Mouse (Mus musculus): ENCODE measurements around the gene Hif3a. TPM values are rescaled to one million over a fixed set of nuclear protein-coding genes. Genes with fewer than 3 reads are reported as not detected.
"Not testable (repeated sequence)": the region's sequence is repeated elsewhere in the genome, so short reads cannot be mapped to it uniquely, and the experiment has no call there.

The Hif3a gene
- 4.3 and 5.2 TPM in 2 replicates for polyA plus RNA-seq (2015; fragmentation: Nextera tagmentation; extraction: Ambion mirVana)

DNA sequence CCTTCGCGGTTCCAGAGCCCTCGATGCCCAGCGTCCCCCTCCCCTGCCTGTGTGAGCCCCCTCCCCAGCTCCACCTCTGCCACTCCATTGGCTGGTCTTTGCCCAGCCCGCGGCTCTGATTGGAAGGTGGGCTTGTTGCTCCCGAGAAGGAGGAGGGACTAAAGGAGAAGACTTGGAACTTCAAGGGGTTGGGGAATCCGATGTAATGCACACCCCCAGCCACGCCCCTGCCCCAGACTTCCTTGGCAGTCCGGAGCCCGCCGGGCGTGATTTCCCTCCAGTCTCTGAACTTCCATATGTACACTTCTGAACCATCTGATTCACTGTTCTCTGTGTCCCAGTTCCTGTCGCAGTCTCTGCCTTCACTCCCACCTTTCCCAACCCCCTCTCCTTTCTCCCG lies at the start of gene Hif3a:
Hif3a (minus strand) TSS at position 39 of the 400 bp plus-strand sequence.
- ATAC-seq (ENCODE audit: low read depth): peak; percentile 80
- Histone ChIP-seq H3K4me2 (peak within 1 kb of the TSS; percentile 62), H3K4me1 (replicated peaks) (peaks cover 49% of the 10 kb centered on the region), H3K36me3 (no peaks in the 10 kb centered on the region), H3K4me3 (peak within 1 kb of the TSS; percentile 42), H3K27ac (replicated peaks) (no peak within 1 kb of the TSS), H3K9me3 (no peaks in the 10 kb centered on the region), H3K9ac (peak within 1 kb of the TSS; percentile 69), H3K27me3 (peaks cover 25% of the 10 kb centered on the region)
- under 1% methylated on average over 14 of the region's 15 CpGs for WGBS

DNA sequence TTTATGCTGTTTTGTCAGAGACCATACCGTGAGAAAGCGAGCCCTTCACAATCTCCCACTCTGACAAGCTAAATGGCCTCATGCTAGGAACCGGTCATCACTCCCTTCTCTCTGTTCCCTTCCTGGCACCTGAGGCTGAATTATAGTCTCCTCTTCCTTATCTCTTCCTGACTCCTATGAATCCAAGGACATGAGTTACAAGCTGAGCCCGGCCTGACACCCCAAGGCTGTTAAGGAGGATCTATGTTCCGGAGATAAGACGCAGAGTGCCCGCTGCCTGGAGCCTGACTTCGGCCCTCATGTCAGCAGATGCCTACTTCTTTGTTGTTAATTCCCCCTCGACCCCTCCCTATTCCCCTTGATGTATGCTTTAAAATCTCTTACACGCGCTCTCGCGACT lies 39.4 kb upstream of the Hif3a start:
- 84% methylated on average over 13 of the region's 13 CpGs for WGBS
- H3K9ac ChIP-seq; H3K27ac ChIP-seq (replicated peaks); H3K9me3 ChIP-seq; H3K4me3 ChIP-seq; H3K36me3 ChIP-seq; H3K27me3 ChIP-seq; ATAC-seq (ENCODE audit: low read depth); H3K4me1 ChIP-seq (replicated peaks); H3K4me2 ChIP-seq: not testable (repeated sequence)

DNA sequence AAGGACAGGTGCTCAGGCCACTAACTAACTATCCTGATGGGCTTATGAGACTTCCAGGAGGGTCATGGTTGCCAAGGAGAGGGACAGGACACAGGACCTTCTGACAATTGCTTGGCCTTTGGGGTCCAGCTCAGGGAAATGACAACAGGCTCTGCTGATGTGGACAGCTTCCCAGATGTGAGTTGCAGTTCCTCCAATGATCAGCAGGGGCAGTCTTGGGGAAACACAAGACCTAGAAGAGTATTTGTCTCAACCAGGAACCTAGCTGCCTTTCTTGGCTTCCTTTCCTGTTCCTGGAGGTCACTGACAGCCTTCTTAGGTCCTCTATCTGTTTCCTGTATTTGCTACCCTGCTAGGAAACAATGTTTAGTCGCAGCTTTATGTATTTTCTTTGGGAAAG lies 29.1 kb upstream of the Hif3a start:
- 8% methylated on average over 1 of the region's 1 CpGs for WGBS

DNA sequence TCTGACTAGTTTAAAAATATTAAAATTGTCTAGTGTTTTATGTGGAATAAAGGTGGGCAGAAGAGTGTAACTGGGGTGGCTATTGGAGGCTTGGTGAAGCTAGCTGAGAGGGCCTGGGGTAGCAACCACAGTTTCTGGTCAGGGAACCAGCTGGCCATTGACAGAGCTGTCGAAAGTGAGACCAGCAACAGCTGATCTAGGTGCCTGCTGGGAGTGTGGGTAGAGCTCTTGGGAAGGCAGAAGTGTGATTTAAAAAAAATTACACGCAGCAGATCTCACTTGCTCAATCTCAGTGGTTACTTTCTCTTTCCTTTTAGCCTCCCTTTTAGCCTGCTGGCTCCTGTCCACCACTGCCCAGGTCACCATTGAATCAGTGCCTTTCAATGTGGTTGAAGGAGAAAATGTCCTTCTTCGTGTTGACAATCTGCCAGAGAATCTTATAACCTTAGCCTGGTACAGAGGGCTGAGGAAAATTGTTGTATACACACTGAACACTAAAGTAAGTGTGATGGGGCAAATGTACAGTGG lies 27.9 kb upstream of the Hif3a start:
- ATAC-seq (ENCODE audit: low read depth): no peak
- WGBS: 51% methylated on average over 3 of the region's 3 CpGs
- no peaks in the 10 kb centered on the region for H3K27me3 ChIP-seq

More for the DNA sequence above, 29.1 kb upstream of the Hif3a start:
- Histone ChIP-seq H3K4me2 (no peak overlapping the region), H3K36me3 (no peaks in the 10 kb centered on the region), H3K9ac (no peak overlapping the region), H3K27me3 (no peaks in the 10 kb centered on the region), H3K4me1 (replicated peaks) (no peaks in the 10 kb centered on the region), H3K27ac (replicated peaks) (no peak overlapping the region), H3K4me3 (no peak overlapping the region), H3K9me3 (no peaks in the 10 kb centered on the region)
- no peak for ATAC-seq (ENCODE audit: low read depth)

DNA sequence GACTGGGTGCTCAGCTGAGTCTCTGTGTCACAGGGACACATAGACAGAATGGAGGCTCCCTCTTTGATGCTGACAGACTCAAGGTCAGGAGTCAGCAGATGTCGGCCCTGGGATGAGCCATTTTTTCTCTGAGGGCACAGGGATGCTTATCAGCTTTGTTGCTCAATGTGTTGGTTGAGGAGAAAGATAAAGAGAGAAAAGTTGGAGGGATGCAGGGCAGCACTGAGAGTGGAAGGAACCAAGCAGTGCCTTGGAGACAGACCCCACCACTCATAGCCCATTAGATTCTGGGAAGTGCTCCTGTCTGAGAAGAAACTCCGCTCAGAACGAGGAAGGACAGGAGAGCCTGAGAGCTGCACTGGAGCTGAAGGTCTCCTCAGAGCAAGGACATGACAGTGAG lies 25.5 kb upstream of the Hif3a start:
- Histone ChIP-seq H3K27ac (replicated peaks) (no peak overlapping the region), H3K9me3 (no peaks in the 10 kb centered on the region), H3K4me1 (replicated peaks) (no peaks in the 10 kb centered on the region), H3K4me2 (no peak overlapping the region), H3K9ac (no peak overlapping the region), H3K27me3 (no peaks in the 10 kb centered on the region), H3K4me3 (no peak overlapping the region), H3K36me3 (no peaks in the 10 kb centered on the region)
- no peak for ATAC-seq (ENCODE audit: low read depth)
- WGBS: 80% methylated on average over 3 of the region's 3 CpGs

More for the DNA sequence above, 27.9 kb upstream of the Hif3a start:
- H3K4me1 ChIP-seq (replicated peaks): no peaks in the 10 kb centered on the region
- no peak overlapping the region for H3K4me2 ChIP-seq
- no peaks in the 10 kb centered on the region for H3K9me3 ChIP-seq
- no peaks in the 10 kb centered on the region for H3K36me3 ChIP-seq
- H3K9ac ChIP-seq: no peak overlapping the region
- no peak overlapping the region for H3K4me3 ChIP-seq
- H3K27ac ChIP-seq (replicated peaks): no peak overlapping the region

DNA sequence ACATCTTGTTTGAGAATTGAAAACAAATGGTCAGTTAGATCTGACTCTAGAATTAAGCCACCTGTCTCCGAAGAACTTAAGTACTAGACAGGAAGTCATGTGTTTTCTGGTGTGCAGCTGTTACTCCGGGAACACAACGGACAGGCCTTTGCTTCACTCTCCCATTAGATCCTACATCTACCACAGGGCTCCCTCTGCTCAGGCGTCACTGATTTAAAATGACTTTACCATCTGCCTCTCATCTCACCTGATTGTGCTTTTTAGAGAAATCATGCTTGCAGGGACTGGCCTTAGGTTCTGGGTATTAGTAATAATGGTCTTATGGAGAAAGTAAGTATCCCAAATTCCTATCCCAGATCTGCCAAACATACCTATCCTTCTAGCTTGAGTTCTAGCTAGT lies 20.5 kb upstream of the Hif3a start:
- no peaks in the 10 kb centered on the region for H3K9me3 ChIP-seq
- ATAC-seq (ENCODE audit: low read depth): no peak
- H3K27ac ChIP-seq (replicated peaks): no peak overlapping the region
- no peaks in the 10 kb centered on the region for H3K4me1 ChIP-seq (replicated peaks)
- 92% methylated on average over 4 of the region's 4 CpGs for WGBS
- H3K4me2 ChIP-seq: no peak overlapping the region
- no peak overlapping the region for H3K9ac ChIP-seq
- H3K27me3 ChIP-seq: no peaks in the 10 kb centered on the region
- H3K4me3 ChIP-seq: no peak overlapping the region
- no peaks in the 10 kb centered on the region for H3K36me3 ChIP-seq

DNA sequence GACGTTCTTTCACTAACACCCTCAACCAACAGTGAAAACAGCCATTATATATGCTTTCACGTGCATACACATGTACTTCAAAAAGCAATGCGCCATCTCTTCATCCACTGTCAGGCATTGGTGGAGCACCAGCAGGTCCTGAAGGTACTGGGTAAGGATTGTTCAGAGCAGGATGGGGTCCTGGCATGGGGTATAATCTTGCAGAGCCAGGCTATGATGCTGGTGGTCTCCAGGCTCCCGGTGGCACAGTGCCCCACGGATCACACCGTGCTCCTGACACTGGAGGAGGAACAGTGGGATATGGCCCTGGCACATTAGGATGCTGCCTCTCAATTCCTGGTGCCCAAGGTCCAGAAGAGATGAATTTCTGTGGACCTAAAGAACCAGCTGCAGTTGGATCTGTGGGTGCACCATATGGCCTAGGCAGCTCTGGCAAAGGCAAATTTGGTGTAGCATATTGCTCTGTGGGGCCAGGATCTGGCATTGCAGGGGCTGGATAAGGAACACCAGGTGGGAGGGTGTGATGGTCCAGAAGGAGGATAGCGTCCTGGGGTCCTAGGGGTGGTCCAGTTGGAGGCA lies 15.9 kb upstream of the Hif3a start:
- WGBS: 89% methylated on average over 7 of the region's 7 CpGs
- H3K27me3 ChIP-seq: no peaks in the 10 kb centered on the region
- no peaks in the 10 kb centered on the region for H3K4me1 ChIP-seq (replicated peaks)
- H3K9ac ChIP-seq: no peak overlapping the region
- H3K36me3 ChIP-seq: no peaks in the 10 kb centered on the region
- no peaks in the 10 kb centered on the region for H3K9me3 ChIP-seq
- H3K27ac ChIP-seq (replicated peaks): no peak overlapping the region
- no peak for ATAC-seq (ENCODE audit: low read depth)
- no peak overlapping the region for H3K4me2 ChIP-seq
- H3K4me3 ChIP-seq: no peak overlapping the region

DNA sequence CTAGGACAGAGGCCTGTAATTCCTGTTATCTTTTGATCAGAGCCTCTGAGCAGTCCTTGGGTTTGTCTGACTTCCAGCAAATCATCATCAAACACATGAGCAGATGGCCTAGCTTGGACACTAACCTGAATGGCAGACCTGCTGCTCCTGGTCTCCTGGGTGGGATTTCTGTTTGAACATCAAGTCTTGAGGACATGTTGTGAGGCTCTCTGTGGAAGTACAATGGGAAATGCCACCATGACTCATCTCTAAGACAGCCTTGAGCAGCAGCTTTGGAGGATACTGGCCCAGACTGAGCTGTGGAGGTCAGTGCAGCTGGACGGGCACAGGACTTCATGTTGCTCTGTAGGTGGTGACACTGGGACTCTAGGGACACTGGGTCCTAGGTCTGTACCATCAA lies 14.3 kb upstream of the Hif3a start:
- H3K9me3 ChIP-seq: no peaks in the 10 kb centered on the region
- H3K9ac ChIP-seq: no peak overlapping the region
- ATAC-seq (ENCODE audit: low read depth): no peak
- no peak overlapping the region for H3K4me3 ChIP-seq
- peaks cover 7% of the 10 kb centered on the region; the same call in 1 of the 2 replicates for H3K27me3 ChIP-seq
- WGBS: 93% methylated on average over 1 of the region's 1 CpGs
- H3K36me3 ChIP-seq: no peaks in the 10 kb centered on the region
- H3K27ac ChIP-seq (replicated peaks): no peak overlapping the region
- no peaks in the 10 kb centered on the region for H3K4me1 ChIP-seq (replicated peaks)
- no peak overlapping the region for H3K4me2 ChIP-seq

DNA sequence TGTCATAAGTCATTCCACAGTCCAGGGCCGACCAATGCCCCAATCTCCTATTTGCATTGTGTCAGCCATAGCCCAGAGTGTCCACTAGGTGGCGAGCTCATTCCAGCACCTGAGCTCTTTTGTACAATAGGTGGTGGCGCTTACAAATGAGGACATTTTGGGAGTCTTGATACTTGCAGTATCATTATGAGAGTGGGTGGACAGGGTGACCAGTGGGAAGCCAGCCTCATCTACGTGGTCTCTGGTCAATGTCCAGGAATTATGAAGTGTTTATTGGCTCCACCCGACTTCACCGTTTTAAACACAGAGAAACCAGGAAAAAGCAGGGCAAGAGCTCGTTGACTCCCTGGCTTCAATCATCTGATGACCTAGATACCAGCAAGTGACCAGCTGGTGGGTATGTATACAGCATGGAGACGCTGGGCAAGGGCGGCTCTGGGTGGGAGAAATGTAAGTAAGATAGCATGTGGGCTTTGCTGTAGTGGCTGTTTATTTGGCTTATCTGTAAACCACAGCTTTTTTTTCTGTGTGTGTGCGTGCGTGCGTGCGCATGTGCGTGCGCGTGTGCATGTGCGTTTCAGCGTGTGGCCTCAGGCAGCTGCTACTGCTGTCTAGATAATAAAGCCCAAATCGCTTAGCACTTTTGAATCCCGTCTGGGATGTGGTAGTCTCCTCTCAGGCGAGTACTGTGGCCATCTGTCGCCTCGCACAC lies 11.8 kb upstream of the Hif3a start, which contains the start of gene Psg16:
Psg16 (plus strand) TSS at position 137 of the 712 bp plus-strand sequence.
- Histone ChIP-seq H3K9ac (no peak within 1 kb of the TSS), H3K4me2 (0 out of 2 replicates have a peak within 1 kb of the TSS, but pooled peaks have one; percentile 6), H3K9me3 (no peaks in the 10 kb centered on the region), H3K4me3 (0 out of 2 replicates have a peak within 1 kb of the TSS, but pooled peaks have one; percentile 6), H3K27me3 (peaks cover 7% of the 10 kb centered on the region; the same call in 1 of the 2 replicates), H3K36me3 (no peaks in the 10 kb centered on the region), H3K27ac (replicated peaks) (no peak within 1 kb of the TSS), H3K4me1 (replicated peaks) (no peaks in the 10 kb centered on the region)
- peak; percentile 67 for ATAC-seq (ENCODE audit: low read depth)
- WGBS: 69% methylated on average over 23 of the region's 23 CpGs

DNA sequence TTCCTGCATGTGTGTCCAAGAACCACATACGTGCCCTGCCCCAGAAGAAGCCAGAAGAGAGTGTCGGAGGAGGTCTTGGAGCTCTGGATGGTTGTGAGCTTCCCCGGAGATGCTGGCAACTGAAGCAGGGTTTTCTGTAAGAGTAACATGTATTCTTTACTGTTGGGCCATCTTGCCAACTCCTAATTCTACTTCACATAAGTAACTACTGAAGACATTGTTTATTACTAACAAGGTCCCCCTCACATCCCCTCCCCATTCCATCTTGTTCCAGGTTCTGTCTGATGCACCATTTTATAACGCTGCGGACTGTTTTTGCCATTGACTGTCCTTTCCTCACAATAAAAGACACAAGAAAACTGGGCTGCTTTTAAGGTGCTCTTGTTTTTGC lies 11.3 kb upstream of the Hif3a start:
- H3K9me3 ChIP-seq: no peaks in the 10 kb centered on the region
- no peak overlapping the region for H3K4me3 ChIP-seq
- H3K27ac ChIP-seq (replicated peaks): no peak overlapping the region
- H3K36me3 ChIP-seq: no peaks in the 10 kb centered on the region
- WGBS: 63% methylated on average over 5 of the region's 5 CpGs
- H3K27me3 ChIP-seq: peaks cover 7% of the 10 kb centered on the region; the same call in 1 of the 2 replicates
- no peak for ATAC-seq (ENCODE audit: low read depth)
- H3K4me2 ChIP-seq: no peak overlapping the region
- no peaks in the 10 kb centered on the region for H3K4me1 ChIP-seq (replicated peaks)
- no peak overlapping the region for H3K9ac ChIP-seq

DNA sequence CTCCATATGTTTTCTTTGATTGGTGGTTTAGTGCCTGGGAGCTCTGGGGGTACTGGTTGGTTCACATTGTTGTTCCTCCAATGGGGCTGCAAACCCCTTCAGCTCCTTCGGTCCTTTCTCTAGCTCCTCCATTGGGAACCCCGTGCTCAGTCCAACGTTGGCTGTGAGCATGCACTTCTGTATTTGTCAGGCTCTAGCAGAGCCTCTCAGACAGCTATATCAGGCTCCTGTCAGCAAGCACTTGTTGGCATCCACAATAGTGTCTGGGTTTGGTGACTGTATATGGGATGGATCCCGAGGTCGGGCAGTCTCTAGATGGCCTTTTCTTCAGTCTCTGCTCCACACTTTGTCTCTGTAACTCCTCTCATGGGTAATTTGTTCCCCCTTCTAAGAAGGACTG lies 5.4 kb upstream of the Hif3a start:
- H3K27ac ChIP-seq (replicated peaks); H3K9ac ChIP-seq; H3K9me3 ChIP-seq; H3K4me2 ChIP-seq; ATAC-seq (ENCODE audit: low read depth); H3K4me3 ChIP-seq; H3K36me3 ChIP-seq; H3K4me1 ChIP-seq (replicated peaks): not testable (repeated sequence)
- H3K27me3 ChIP-seq: peaks cover 18% of the 10 kb centered on the region
- 64% methylated on average over 5 of the region's 5 CpGs for WGBS

DNA sequence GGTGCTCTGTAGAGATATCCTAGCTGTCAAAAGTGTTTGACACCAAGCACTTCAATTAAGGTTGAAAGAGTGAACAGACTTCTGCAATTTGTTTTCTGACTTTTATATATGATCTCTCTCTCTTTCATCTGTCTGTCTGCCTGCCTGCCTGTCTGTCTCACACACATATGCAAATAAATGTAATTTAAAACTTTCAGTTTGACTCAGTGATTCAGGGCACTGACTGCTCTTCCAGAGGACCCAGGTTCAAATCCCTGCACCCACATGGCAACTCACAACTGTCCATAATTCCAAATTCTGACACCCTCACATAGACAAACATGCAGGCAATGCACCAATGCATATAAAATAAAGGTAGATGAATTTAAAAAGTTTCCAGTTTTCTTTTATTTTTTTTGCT lies 4.8 kb upstream of the Hif3a start:
- Histone ChIP-seq H3K4me3 (no peak overlapping the region), H3K9ac (no peak overlapping the region), H3K4me1 (replicated peaks) (peaks cover 7% of the 10 kb centered on the region), H3K36me3 (no peaks in the 10 kb centered on the region), H3K4me2 (no peak overlapping the region), H3K27me3 (peaks cover 15% of the 10 kb centered on the region), H3K9me3 (no peaks in the 10 kb centered on the region), H3K27ac (replicated peaks) (no peak overlapping the region)
- ATAC-seq (ENCODE audit: low read depth): no peak
